Mouse (Mus musculus) thymus, postnatal 14 days (tissue): Measurements from ENCODE around the gene Mbd6.

ENCODE experiments used
- DNase-seq: peaks from one replicate; pipeline ENCODE4 v3.0.0; 2021

The Mbd6 gene

GRCm38 (mm10) chr10:127261706-127262547, 26.9 kb downstream of the Mbd6 start:
- no peak for DNase-seq

- no peak for DNase-seq
Observed at GRCm38 (mm10) chr10:127258489-127258888, 30.3 kb downstream of the Mbd6 start.

GRCm38 (mm10) chr10:127257790-127258189, 31.0 kb downstream of the Mbd6 start:
- no peak for DNase-seq

GRCm38 (mm10) chr10:127255625-127256345, 33.0 kb downstream of the Mbd6 start:
- DNase-seq: no peak

GRCm38 (mm10) chr10:127250810-127251209, 38.0 kb downstream of the Mbd6 start:
- no peak for DNase-seq

GRCm38 (mm10) chr10:127238241-127238824, 50.5 kb downstream of the Mbd6 start:
- DNase-seq: no peak

- no peak for DNase-seq
Observed at GRCm38 (mm10) chr10:127236541-127236940, 52.3 kb downstream of the Mbd6 start.

GRCm38 (mm10) chr10:127233141-127233540, 55.7 kb downstream of the Mbd6 start:
- DNase-seq: peak; percentile 36
